13 mouse cellular contexts compared by ENCODE assay signal in genomic region chr8:64944831-64945230, GRCm38 (mm10). TPM values are rescaled to one million over a fixed set of nuclear protein-coding genes. Genes with fewer than 3 reads are reported as not detected.
DNase-seq lines count a peak whose midpoint lies in the region; ATAC-seq and TF ChIP-seq lines count a peak whose summit lies in the region.
"Had no signal": no experiment of that assay in that cellular context is flagged by ENCODE, and none has a peak within 500 bp of the region (broad histone marks: within the 10 kb centered on the region; RNA-seq: fewer than 3 reads in every experiment).

No protein-coding gene starts in this region.

- H3K36me3 ChIP-seq in heart, postnatal 0 days (replicated peaks; ENCODE audit: control insufficient read depth, insufficient read depth, low read length) = no peaks in the 10 kb centered on the region
- peaks cover 0 to 4% of the 10 kb centered on the region in 2 experiments; a peak in 1 of 4 replicates for H3K36me3 ChIP-seq in MEL (ENCODE audit: control insufficient read depth in 1 of 2, insufficient read depth in 2 of 2, low read length in 2 of 2)
- H3K36me3 ChIP-seq: forebrain, embryonic 12.5 days had no signal

- TF ChIP-seq RAD21 in MEL (IDR thresholded peaks at IDR 0.05; ENCODE audit: low read depth, low read length) = peak; percentile 46

- WGBS in heart, postnatal 0 days = 28% methylated on average over 5 of the region's 5 CpGs

- no peaks in the 10 kb centered on the region for H3K9me3 ChIP-seq in heart, postnatal 0 days (replicated peaks; ENCODE audit: control insufficient read depth, low read length)
- H3K9me3 ChIP-seq in MEL (replicated peaks; ENCODE audit: insufficient read depth, low read length) = no peaks in the 10 kb centered on the region
- H3K9me3 ChIP-seq: forebrain, embryonic 12.5 days had no signal

- H3K9ac ChIP-seq in heart, postnatal 0 days (replicated peaks; ENCODE audit: low read depth, low read length) = no peak overlapping the region
- H3K9ac ChIP-seq in MEL (ENCODE audit: control insufficient read depth, low read depth, low read length, poor library complexity, severe bottlenecking) = no peak overlapping the region
- H3K9ac ChIP-seq: forebrain, embryonic 12.5 days had no signal

- no peaks in the 10 kb centered on the region for H3K4me1 ChIP-seq in heart, postnatal 0 days (ENCODE audit: control insufficient read depth, insufficient read depth)
- peaks cover 0 to 13% of the 10 kb centered on the region in 2 experiments; a peak in 2 of 4 replicates for H3K4me1 ChIP-seq in MEL (ENCODE audit: control insufficient read depth in 1 of 2, insufficient read depth in 2 of 2, low read length in 2 of 2)

- no peak for DNase-seq in heart, postnatal 0 days (ENCODE audit: low spot score)
- no peak for DNase-seq in heart, postnatal 10 days
- peak; percentile 41 for DNase-seq in lung, postnatal 36 days
- DNase-seq in lung, postnatal 14 days = no peak
- DNase-seq in MEL (ENCODE audit: low read depth, low spot score) = peak; percentile 64
- peak; percentile 44 for DNase-seq in thymus, postnatal 0 days (ENCODE audit: low spot score)
- no peak for DNase-seq in heart, postnatal 14 days
- DNase-seq in left cerebral cortex, adult 9 months (ENCODE audit: low spot score in 2 of 2) = no peak
- DNase-seq: heart, postnatal 4 days; kidney, postnatal 10 days had no signal

- no peak for TF ChIP-seq EP300 in heart, postnatal 0 days (IDR thresholded peaks at IDR 0.05; ENCODE audit: low read depth)
- TF ChIP-seq EP300 in MEL (IDR thresholded peaks at IDR 0.05; ENCODE audit: low read depth in 1 of 2, low read length in 2 of 2) = no peak

- H3K27ac ChIP-seq in heart, postnatal 0 days (ENCODE audit: low read depth) = no peak overlapping the region
- no peak overlapping the region for H3K27ac ChIP-seq in MEL (ENCODE audit: control insufficient read depth, low read depth, low read length)
- H3K27ac ChIP-seq: forebrain, embryonic 12.5 days had no signal

- H3K79me2 ChIP-seq in MEL (ENCODE audit: control insufficient read depth, insufficient read depth, low read length, poor library complexity) = peaks cover 1% of the 10 kb centered on the region; the same call in 1 of the 2 replicates

- H3K4me3 ChIP-seq in heart, postnatal 0 days (ENCODE audit: low read depth, low read length) = no peak overlapping the region
- peak overlapping the region in 1 of 2 experiments; percentile 22; a peak in 1 of 4 replicates for H3K4me3 ChIP-seq in MEL (ENCODE audit: control insufficient read depth in 1 of 2, insufficient read depth in 1 of 2, low read depth in 2 of 2, low read length in 2 of 2)
- H3K4me3 ChIP-seq: forebrain, embryonic 12.5 days had no signal

- H3K27me3 ChIP-seq in heart, postnatal 0 days (ENCODE audit: control insufficient read depth, insufficient read depth, low read length) = 0 out of 2 replicates have a peak, but pooled peaks cover 5% of the 10 kb centered on the region
- no peaks in the 10 kb centered on the region for H3K27me3 ChIP-seq in MEL (ENCODE audit: control insufficient read depth in 1 of 2, insufficient read depth in 2 of 2, low read length in 2 of 2)

- no peak for ATAC-seq in heart, postnatal 0 days (ENCODE audit: insufficient read depth, low read depth)

- intact Hi-C loops in heart, postnatal 10 days (cut with DNase I) = loop anchor here (5.0 to 10.0 kb wide), 2 partner anchors 253 to 920 kb away; partner anchors contain the start of gene Cpe
- intact Hi-C loops in heart, postnatal 14 days (cut with DNase I) = loop anchor here (5.0 to 10.0 kb wide), 2 partner anchors 98 to 920 kb away; no protein-coding TSS in a partner anchor

- TF ChIP-seq POLR2A in MEL (IDR thresholded peaks at IDR 0.05; ENCODE audit: control insufficient read depth in 1 of 2, insufficient read depth in 1 of 2, low read depth in 1 of 2, low read length in 2 of 2, poor library complexity in 1 of 2) = no peak

- TF ChIP-seq CTCF in heart, postnatal 0 days (IDR thresholded peaks at IDR 0.05; ENCODE audit: low read depth) = peak; percentile 21; the same call in 1 of the 2 replicates
- TF ChIP-seq CTCF in MEL (IDR thresholded peaks at IDR 0.05 in 2 of 3, conservative IDR thresholded peaks at IDR 0.05 in 1 of 3; ENCODE audit: control insufficient read depth in 1 of 3, insufficient read depth in 1 of 3, low read depth in 2 of 3, low read length in 3 of 3, poor library complexity in 1 of 3, severe bottlenecking in 1 of 3) = peak in 2 of 3 experiments; percentile 36 to 78; a peak in 4 of 6 replicates

- no peak overlapping the region for H3K4me2 ChIP-seq in heart, postnatal 0 days (ENCODE audit: low read depth, low read length)
- H3K4me2 ChIP-seq: forebrain, embryonic 12.5 days had no signal

TF ChIP-seq in MEL, 35 proteins besides CTCF, POLR2A, EP300 and RAD21:
- TF ChIP-seq ZNF384 (IDR thresholded peaks at IDR 0.05; ENCODE audit: low read depth, low read length) = peak; percentile 87
- no peak for TF ChIP-seq TCF12 (IDR thresholded peaks at IDR 0.05; ENCODE audit: low read depth, low read length)
- TF ChIP-seq USF1 (IDR thresholded peaks at IDR 0.05; ENCODE audit: low read depth, low read length) = no peak
- peak; percentile 71 for TF ChIP-seq SMC3 (IDR thresholded peaks at IDR 0.05; ENCODE audit: low read depth, low read length)
- no peak for TF ChIP-seq HCFC1 (IDR thresholded peaks at IDR 0.05; ENCODE audit: low read depth, low read length)
- no peak for TF ChIP-seq USF2 (IDR thresholded peaks at IDR 0.05; ENCODE audit: borderline replicate concordance in 1 of 2, insufficient read depth in 1 of 2, low read depth in 1 of 2, low read length in 2 of 2)
- TF ChIP-seq ZKSCAN1 (IDR thresholded peaks at IDR 0.05; ENCODE audit: low read depth, low read length) = no peak

RNA-seq across cellular contexts. Expression of gene Tmem192, which starts 2.2 kb away (rescaled TPM):
- 14.3 and 97.7 TPM in 2 replicates for total RNA-seq in heart, postnatal 0 days (2014; rRNA removed; ENCODE audit: low replicate concordance)
- polyA plus RNA-seq in heart, postnatal 0 days (2015; fragmentation: Nextera tagmentation; extraction: Ambion mirVana) = 37.2 TPM in 2 replicates
- 10 to 100 TPM; 21.5 to 22.2 TPM for total RNA-seq in heart, postnatal 10 days (2021)
- 6.3 and 7.0 TPM in 2 replicates for total RNA-seq in MEL (2012; rRNA removed)
- polyA plus RNA-seq in MEL (2012; ENCODE audit: insufficient read depth in 1 of 2, insufficient read length in 2 of 2, low read depth in 1 of 2, low replicate concordance in 2 of 2, missing spikeins in 1 of 2) = 10 to 100 TPM in 1 of 2 experiments, not detected in 1; 24.9 TPM
- 49.7 and 54.5 TPM in 2 replicates for polyA plus RNA-seq in thymus, postnatal 0 days (2015; fragmentation: Nextera tagmentation; extraction: Ambion mirVana)
- 10 to 100 TPM; 15.7 to 17.0 TPM for total RNA-seq in heart, postnatal 14 days (2021)

RNA-seq across cellular contexts. Expression of gene Trim75, which starts 42.8 kb away (rescaled TPM):
- total RNA-seq in heart, postnatal 0 days (2014; rRNA removed; ENCODE audit: low replicate concordance) = not detected in 2 replicates
- polyA plus RNA-seq in heart, postnatal 0 days (2015; fragmentation: Nextera tagmentation; extraction: Ambion mirVana) = not detected in 2 replicates
- not detected for total RNA-seq in heart, postnatal 10 days (2021)
- total RNA-seq in MEL (2012; rRNA removed) = not detected in 2 replicates
- polyA plus RNA-seq in MEL (2012; ENCODE audit: insufficient read depth in 1 of 2, insufficient read length in 2 of 2, low read depth in 1 of 2, low replicate concordance in 2 of 2, missing spikeins in 1 of 2) = not detected
- polyA plus RNA-seq in thymus, postnatal 0 days (2015; fragmentation: Nextera tagmentation; extraction: Ambion mirVana) = not detected in 2 replicates
- not detected for total RNA-seq in heart, postnatal 14 days (2021)
- total RNA-seq: heart, postnatal 4 days; left cerebral cortex, postnatal 14 days had no signal
- polyA plus RNA-seq: forebrain, embryonic 12.5 days; gonadal fat pad, adult 2 months had no signal

Comparison
In these comparisons a context has a peak if more than half of its experiments do, and no peak if none do; other contexts are left out.
1. DNase-seq: peak in lung, postnatal 36 days (single experiment), MEL (single experiment) and thymus, postnatal 0 days (single experiment); none in heart, postnatal 0 days (single experiment), heart, postnatal 10 days (0 of 2), lung, postnatal 14 days (single experiment), heart, postnatal 14 days (0 of 2) and left cerebral cortex, adult 9 months (0 of 2).